Mouse (Mus musculus) forebrain, embryonic 16.5 days (tissue): ENCODE measurements around the gene Cep97. TPM values are rescaled to one million over a fixed set of nuclear protein-coding genes. Genes with fewer than 3 reads are reported as not detected.

Experiments used
- ATAC-seq: fragments of 200-750 bp; cut with Nextera tagmentation; 2 replicates; pipeline ENCODE4 v1.8.0; 2017; ENCODE audit warnings: mild to moderate bottlenecking, moderate library complexity
- H3K27ac ChIP-seq: fragments of 300-500 bp; sonication (generic); 2 replicates; pipeline ENCODE4 v1.5.1; 2014; ENCODE audit warnings: low read length, control low read depth
- H3K27me3 ChIP-seq: fragments of 300-500 bp; sonication (generic); replicated peaks from 2 replicates; pipeline ENCODE4 v1.6.1; 2014; ENCODE audit warnings: low read length; ENCODE audit not compliant: control insufficient read depth, insufficient read depth
- H3K36me3 ChIP-seq: fragments of 300-500 bp; sonication (generic); 2 replicates; pipeline ENCODE4 v1.6.1; 2014; ENCODE audit not compliant: control insufficient read depth, insufficient read depth
- H3K4me1 ChIP-seq: fragments of 300-500 bp; sonication (generic); replicated peaks from 2 replicates; pipeline ENCODE4 v1.6.1; 2014; ENCODE audit warnings: low read length; ENCODE audit not compliant: control insufficient read depth, insufficient read depth
- H3K4me2 ChIP-seq: fragments of 300-500 bp; sonication (generic); 2 replicates; pipeline ENCODE4 v1.6.1; 2014; ENCODE audit warnings: mild to moderate bottlenecking, low read length, control low read depth
- H3K4me3 ChIP-seq: fragments of 300-500 bp; sonication (generic); replicated peaks from 2 replicates; pipeline ENCODE4 v1.5.1; 2014; ENCODE audit warnings: mild to moderate bottlenecking, low read length, control low read depth
- H3K9ac ChIP-seq: fragments of 300-500 bp; sonication (generic); replicated peaks from 2 replicates; pipeline ENCODE4 v1.6.1; 2014; ENCODE audit warnings: low read depth, low read length, control low read depth
- H3K9me3 ChIP-seq: fragments of 300-500 bp; sonication (generic); 2 replicates; pipeline ENCODE4 v1.6.1; 2016; ENCODE audit warnings: low read length; ENCODE audit not compliant: control insufficient read depth
- whole genome bisulfite sequencing: fragments of 180-500 bp; shearing (Covaris S2); extraction: QIAGEN DNeasy Blood & Tissue Kit; methylation state at CpG from one replicate; pipeline ENCODE4 v1.1.7; 2014; 5-methylcytosine and 5-hydroxymethylcytosine counted together
- polyA plus RNA-seq: library from polyadenylated mRNA; unstranded; fragments of >200 nt; fragmentation: Nextera tagmentation; extraction: Ambion mirVana; gene quantifications from 2 replicates; pipeline ENCODE4 v1.2.1, GENCODE M21; 2015

Cep97 gene
- polyA plus RNA-seq, 1 experiment from 2014 or later: 19.4 TPM

- no peak overlapping the region for H3K27ac ChIP-seq
- no peak overlapping the region for H3K9ac ChIP-seq
- ATAC-seq: no peak
- no peaks in the 10 kb centered on the region for H3K27me3 ChIP-seq
- H3K4me3 ChIP-seq: no peak overlapping the region
- 92% methylated on average over 10 of the region's 10 CpGs for WGBS
- H3K4me2 ChIP-seq: no peak overlapping the region
- peaks cover 23% of the 10 kb centered on the region for H3K36me3 ChIP-seq
- H3K9me3 ChIP-seq: no peaks in the 10 kb centered on the region
- H3K4me1 ChIP-seq: no peaks in the 10 kb centered on the region
Measured at GRCm38 (mm10) chr16:55910208-55910793, 24.4 kb downstream of the Cep97 start.

- Histone ChIP-seq H3K9me3 (no peaks in the 10 kb centered on the region), H3K27ac (no peak overlapping the region), H3K36me3 (peaks cover 10% of the 10 kb centered on the region), H3K9ac (no peak overlapping the region), H3K4me1 (no peaks in the 10 kb centered on the region), H3K4me3 (no peak overlapping the region), H3K27me3 (no peaks in the 10 kb centered on the region), H3K4me2 (no peak overlapping the region)
- no peak for ATAC-seq
- WGBS: 92% methylated on average over 5 of the region's 5 CpGs
Measured at GRCm38 (mm10) chr16:55906928-55907679, 27.6 kb downstream of the Cep97 start.

DNA sequence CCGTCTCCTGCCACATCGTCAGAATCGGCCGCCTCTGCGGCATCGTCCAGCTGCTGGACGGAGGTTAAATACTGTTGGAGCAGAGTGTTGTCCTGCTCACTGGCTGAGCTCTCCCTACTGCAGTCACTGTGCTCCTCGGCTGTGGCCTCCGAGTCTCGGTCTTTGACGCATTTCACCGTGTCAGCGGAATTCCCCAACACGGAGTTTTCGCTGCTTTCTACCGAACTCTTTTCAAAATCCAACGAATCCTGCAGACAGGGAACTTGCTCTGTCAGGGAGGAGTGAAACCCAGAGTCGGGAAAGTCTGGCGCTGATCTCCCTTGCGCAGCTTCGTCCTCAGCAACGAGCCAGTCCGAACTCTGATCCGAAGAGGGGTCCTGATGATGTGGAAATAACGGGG, 29.3 kb downstream of the Cep97 start:
- Histone ChIP-seq H3K9ac (no peak overlapping the region), H3K4me3 (no peak overlapping the region), H3K4me2 (no peak overlapping the region), H3K9me3 (no peaks in the 10 kb centered on the region), H3K36me3 (peaks cover 8% of the 10 kb centered on the region; the same call in 1 of the 2 replicates), H3K4me1 (no peaks in the 10 kb centered on the region), H3K27me3 (no peaks in the 10 kb centered on the region), H3K27ac (no peak overlapping the region)
- WGBS: 93% methylated on average over 25 of the region's 25 CpGs
- ATAC-seq: no peak

- Histone ChIP-seq H3K9ac (no peak overlapping the region), H3K4me1 (0 out of 2 replicates have a peak, but pooled peaks cover 2% of the 10 kb centered on the region), H3K36me3 (peaks cover 8% of the 10 kb centered on the region; the same call in 1 of the 2 replicates), H3K27ac (no peak overlapping the region), H3K27me3 (no peaks in the 10 kb centered on the region), H3K4me3 (no peak overlapping the region), H3K4me2 (no peak overlapping the region), H3K9me3 (no peaks in the 10 kb centered on the region)
- no peak for ATAC-seq
- WGBS: 94% methylated on average over 14 of the region's 14 CpGs
Measured at GRCm38 (mm10) chr16:55901839-55902756, 32.6 kb downstream of the Cep97 start.

- ATAC-seq: no peak
- WGBS: 72% methylated on average over 9 of the region's 9 CpGs
- H3K36me3 ChIP-seq: peaks cover 2% of the 10 kb centered on the region; the same call in 1 of the 2 replicates
- H3K4me2 ChIP-seq: no peak overlapping the region
- H3K4me3 ChIP-seq: no peak overlapping the region
- peaks cover 15% of the 10 kb centered on the region for H3K4me1 ChIP-seq
- no peak overlapping the region for H3K9ac ChIP-seq
- no peaks in the 10 kb centered on the region for H3K27me3 ChIP-seq
- no peaks in the 10 kb centered on the region for H3K9me3 ChIP-seq
- no peak overlapping the region for H3K27ac ChIP-seq
Measured at GRCm38 (mm10) chr16:55898385-55899002, 36.2 kb downstream of the Cep97 start.

DNA sequence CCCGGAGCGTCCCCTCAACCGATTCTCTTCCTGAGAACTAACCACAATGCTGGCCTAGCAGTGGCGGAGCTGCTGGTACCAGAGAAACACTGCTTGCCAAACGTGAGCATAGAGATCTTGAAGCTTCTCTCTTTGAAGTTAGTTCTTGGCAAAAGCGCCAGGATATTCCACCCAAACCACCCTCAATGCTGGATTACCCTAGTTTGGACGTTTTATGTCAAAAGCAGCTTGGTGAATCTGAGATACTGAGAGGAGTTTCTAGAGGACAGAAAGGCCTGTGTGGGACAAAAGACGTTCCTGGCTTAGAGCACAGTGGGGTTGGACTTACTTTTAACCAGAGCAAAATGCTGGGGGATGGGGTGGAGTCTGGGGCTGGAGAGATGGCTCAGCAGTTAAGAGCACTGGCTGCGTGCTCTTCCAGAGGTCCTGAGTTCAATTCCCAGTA, 39.0 kb downstream of the Cep97 start:
- Histone ChIP-seq H3K27me3 (no peaks in the 10 kb centered on the region), H3K9me3 (no peaks in the 10 kb centered on the region), H3K4me3 (peak overlapping the region; percentile 89), H3K9ac (peak overlapping the region; percentile 86), H3K27ac (peak overlapping the region; percentile 62), H3K4me1 (peaks cover 15% of the 10 kb centered on the region), H3K36me3 (no peaks in the 10 kb centered on the region), H3K4me2 (peak overlapping the region; percentile 78)
- ATAC-seq: peak; percentile 32
- WGBS: 1% methylated on average over 9 of the region's 9 CpGs

- Histone ChIP-seq H3K27ac (peak within 1 kb of the TSS; percentile 62), H3K4me2 (peak within 1 kb of the TSS; percentile 78), H3K4me1 (peaks cover 15% of the 10 kb centered on the region), H3K4me3 (peak within 1 kb of the TSS; percentile 89), H3K9me3 (no peaks in the 10 kb centered on the region), H3K36me3 (no peaks in the 10 kb centered on the region), H3K27me3 (no peaks in the 10 kb centered on the region), H3K9ac (peak within 1 kb of the TSS; percentile 86)
- peak; percentile 97 for ATAC-seq
- under 1% methylated on average over 73 of the region's 74 CpGs for WGBS
Measured at GRCm38 (mm10) chr16:55894893-55895650, 39.6 kb downstream of the Cep97 start, which contains the start of gene Nxpe3. TSS of gene Nxpe3 (minus strand) at chr16:55895285.

- peak overlapping the region; percentile 89 for H3K4me3 ChIP-seq
- no peaks in the 10 kb centered on the region for H3K9me3 ChIP-seq
- no peak for ATAC-seq
- H3K9ac ChIP-seq: peak overlapping the region; percentile 86
- no peaks in the 10 kb centered on the region for H3K27me3 ChIP-seq
- H3K4me2 ChIP-seq: peak overlapping the region; percentile 78
- 0% methylated on average over 4 of the region's 4 CpGs for WGBS
- peak overlapping the region; percentile 62 for H3K27ac ChIP-seq
- H3K36me3 ChIP-seq: no peaks in the 10 kb centered on the region
- H3K4me1 ChIP-seq: peaks cover 15% of the 10 kb centered on the region
Measured at GRCm38 (mm10) chr16:55894536-55894892, 40.1 kb downstream of the Cep97 start.
